Mouse (Mus musculus) adrenal gland, adult 2 months (tissue): Measurements from ENCODE around the gene Pla2g12a. TPM values are rescaled to one million over a fixed set of nuclear protein-coding genes. Genes with fewer than 3 reads are reported as not detected.

Source experiments
- DNase-seq: peaks from one replicate; pipeline ENCODE4 v3.0.0; 2021
- polyA plus RNA-seq: library from polyadenylated mRNA; depleted of rRNA; stranded (reverse); fragments of >200 nt; gene quantifications from 2 replicates; pipeline ENCODE4 v1.2.3, GENCODE M21; 2012
- total RNA-seq, 2 experiments: library from RNA; stranded (reverse); gene quantifications; 2 replicates each; pipeline ENCODE4 v1.2.3; 2021

Gene Pla2g12a
- total and polyA plus RNA-seq, 3 experiments, result 46.3 to 106 (median 51.7) TPM

- no peak for DNase-seq
These were observed 20.5 kb downstream of the Pla2g12a start for GRCm38 (mm10) chr3:129898886-129899285.

- peak; percentile 94 for DNase-seq
These were observed 22.9 kb downstream of the Pla2g12a start, which contains the start of gene Casp6 for GRCm38 (mm10) chr3:129901271-129901809. TSS of gene Casp6 (plus strand) at chr3:129901425.

- no peak for DNase-seq
These were observed 25.0 kb downstream of the Pla2g12a start for GRCm38 (mm10) chr3:129903369-129903768.

GRCm38 (mm10) chr3:129903866-129904265 lies 25.5 kb downstream of the Pla2g12a start:
- DNase-seq, result no peak

GRCm38 (mm10) chr3:129904381-129905132 lies 26.2 kb downstream of the Pla2g12a start:
- DNase-seq, result peak; percentile 43

- no peak for DNase-seq
These were observed 33.6 kb downstream of the Pla2g12a start for GRCm38 (mm10) chr3:129912025-129912424.

- DNase-seq, result no peak
These were observed 34.8 kb downstream of the Pla2g12a start for GRCm38 (mm10) chr3:129913241-129913640.

GRCm38 (mm10) chr3:129917424-129917823 lies 39.0 kb downstream of the Pla2g12a start:
- peak; percentile 41 for DNase-seq

- peak; percentile 59 for DNase-seq
These were observed 40.0 kb downstream of the Pla2g12a start for GRCm38 (mm10) chr3:129918434-129918833.

GRCm38 (mm10) chr3:129923581-129923980 lies 45.2 kb downstream of the Pla2g12a start:
- DNase-seq, result no peak

- DNase-seq, result no peak
These were observed 47.5 kb downstream of the Pla2g12a start for GRCm38 (mm10) chr3:129925861-129926260.

- peak; percentile 33 for DNase-seq
These were observed 51.9 kb downstream of the Pla2g12a start for GRCm38 (mm10) chr3:129930213-129930778.

- no peak for DNase-seq
These were observed 54.0 kb downstream of the Pla2g12a start for GRCm38 (mm10) chr3:129932443-129932842.

- peak; percentile 52 for DNase-seq
These were observed 58.2 kb downstream of the Pla2g12a start for GRCm38 (mm10) chr3:129936561-129936960.

- peak; percentile 59 for DNase-seq
These were observed 59.4 kb downstream of the Pla2g12a start for GRCm38 (mm10) chr3:129937848-129938247.

- DNase-seq, result no peak
These were observed 60.7 kb downstream of the Pla2g12a start for GRCm38 (mm10) chr3:129939058-129939457.

GRCm38 (mm10) chr3:129940780-129941179 lies 62.4 kb downstream of the Pla2g12a start:
- DNase-seq, result no peak

- no peak for DNase-seq
These were observed 62.9 kb downstream of the Pla2g12a start for GRCm38 (mm10) chr3:129941291-129941690.

GRCm38 (mm10) chr3:129943813-129944212 lies 65.4 kb downstream of the Pla2g12a start:
- no peak for DNase-seq
